Mouse (Mus musculus) kidney, postnatal 36 days (tissue): ENCODE measurements around the gene Hist2h2bb.
A peak's percentile ranks its signal among the peaks of the same experiment; 100 is the strongest.
"Not testable (repeated sequence)": the region's sequence is repeated elsewhere in the genome, so short reads cannot be mapped to it uniquely, and the experiment has no call there.

Experiments used
- DNase-seq, 2 experiments: peaks; one replicate each; pipeline ENCODE4 v3.0.0; 2021 to 2022; ENCODE audit warnings: mixed read lengths in 2 of 2

The Hist2h2bb gene

GRCm38 (mm10) chr3:96239949-96240798, 29.4 kb upstream of the Hist2h2bb start, which contains the start of gene Hist2h2aa2:
TSS of gene Hist2h2aa2 (minus strand) at chr3:96240276.
- peak; percentile 94 to 97 for DNase-seq

- DNase-seq: no peak
Measured at GRCm38 (mm10) chr3:96240799-96241197, 28.8 kb upstream of the Hist2h2bb start.

GRCm38 (mm10) chr3:96243921-96244572, 25.5 kb upstream of the Hist2h2bb start:
- DNase-seq: peak; percentile 40 to 50

GRCm38 (mm10) chr3:96245003-96245886, 24.3 kb upstream of the Hist2h2bb start, which contains the start of gene Hist2h2aa1:
TSS of gene Hist2h2aa1 (plus strand) at chr3:96245497.
- DNase-seq: peak; percentile 86

- not testable (repeated sequence) for DNase-seq
Measured at GRCm38 (mm10) chr3:96246018-96246417, 23.5 kb upstream of the Hist2h2bb start.

GRCm38 (mm10) chr3:96246427-96246856, 23.1 kb upstream of the Hist2h2bb start, which contains the start of gene Hist2h3c1:
TSS of gene Hist2h3c1 (plus strand) at chr3:96246685.
- DNase-seq: not testable (repeated sequence)

- no peak for DNase-seq
Measured at GRCm38 (mm10) chr3:96247356-96248140, 22.0 kb upstream of the Hist2h2bb start.

- DNase-seq: no peak
Measured at GRCm38 (mm10) chr3:96248141-96249033, 21.2 kb upstream of the Hist2h2bb start.

- DNase-seq: no peak
Measured at GRCm38 (mm10) chr3:96249034-96249345, 20.6 kb upstream of the Hist2h2bb start.

GRCm38 (mm10) chr3:96250890-96251289, 18.7 kb upstream of the Hist2h2bb start:
- DNase-seq: no peak

- DNase-seq: no peak
Measured at GRCm38 (mm10) chr3:96251787-96252186, 17.8 kb upstream of the Hist2h2bb start.

- DNase-seq: no peak
Measured at GRCm38 (mm10) chr3:96254683-96255355, 14.7 kb upstream of the Hist2h2bb start.

- DNase-seq: no peak
Measured at GRCm38 (mm10) chr3:96255926-96256593, 13.5 kb upstream of the Hist2h2bb start.

- DNase-seq: no peak
Measured at GRCm38 (mm10) chr3:96257190-96257589, 12.4 kb upstream of the Hist2h2bb start.

GRCm38 (mm10) chr3:96260220-96260619, 9.3 kb upstream of the Hist2h2bb start:
- no peak for DNase-seq

GRCm38 (mm10) chr3:96261623-96262022, 7.9 kb upstream of the Hist2h2bb start:
- DNase-seq: no peak

- DNase-seq: peak; percentile 84 to 89
Measured at GRCm38 (mm10) chr3:96262216-96262875, 7.2 kb upstream of the Hist2h2bb start.

- peak; percentile 94 to 97 for DNase-seq
Measured at GRCm38 (mm10) chr3:96262979-96263550, 6.5 kb upstream of the Hist2h2bb start, which contains the start of gene Hist2h4. TSS of gene Hist2h4 (minus strand) at chr3:96263311.
